Mouse (Mus musculus) hindbrain, embryonic 15.5 days (tissue): ENCODE results near the gene Olfr460. TPM values are rescaled to one million over a fixed set of nuclear protein-coding genes. Genes with fewer than 3 reads are reported as not detected.
A peak's percentile ranks its signal among the peaks of the same experiment; 100 is the strongest.

ENCODE experiments used
- ATAC-seq: fragments of 200-750 bp; cut with Nextera tagmentation; 2 replicates; pipeline ENCODE4 v1.8.0; 2017; ENCODE audit warnings: low read depth, moderate number of reproducible peaks, moderate TSS enrichment; ENCODE audit not compliant: low FRiP score
- H3K27ac ChIP-seq: fragments of 300-500 bp; sonication (generic); replicated peaks from 2 replicates; pipeline ENCODE4 v1.5.1; 2015; ENCODE audit warnings: mild to moderate bottlenecking, inconsistent platforms
- H3K27me3 ChIP-seq: fragments of 300-500 bp; sonication (generic); 2 replicates; pipeline ENCODE4 v1.6.1; 2015; ENCODE audit warnings: control low read depth, inconsistent platforms
- H3K36me3 ChIP-seq: fragments of 300-500 bp; sonication (generic); 2 replicates; pipeline ENCODE4 v1.6.1; 2015; ENCODE audit warnings: control low read depth, inconsistent platforms
- H3K4me1 ChIP-seq: fragments of 300-500 bp; sonication (generic); replicated peaks from 2 replicates; pipeline ENCODE4 v1.6.1; 2015; ENCODE audit warnings: control low read depth, inconsistent platforms
- H3K4me2 ChIP-seq: fragments of 300-500 bp; sonication (generic); 2 replicates; pipeline ENCODE4 v1.6.1; 2015; ENCODE audit warnings: moderate library complexity, mild to moderate bottlenecking, inconsistent platforms
- H3K4me3 ChIP-seq: fragments of 300-500 bp; sonication (generic); 2 replicates; pipeline ENCODE4 v1.5.1; 2015; ENCODE audit warnings: mild to moderate bottlenecking, inconsistent platforms
- H3K9ac ChIP-seq: fragments of 300-500 bp; sonication (generic); 2 replicates; pipeline ENCODE4 v1.6.1; 2015; ENCODE audit warnings: inconsistent platforms
- H3K9me3 ChIP-seq: fragments of 300-500 bp; sonication (generic); 2 replicates; pipeline ENCODE4 v1.6.1; 2016; ENCODE audit warnings: control low read depth, inconsistent platforms
- WGBS: fragments of 180-500 bp; shearing (Covaris S2); methylation state at CpG from one replicate; pipeline ENCODE4 v1.1.7; 2015; 5-methylcytosine and 5-hydroxymethylcytosine counted together
- polyA plus RNA-seq: library from polyadenylated mRNA; unstranded; fragments of >200 nt; fragmentation: Nextera tagmentation; extraction: Ambion mirVana; gene quantifications from 2 replicates; pipeline ENCODE4 v1.2.1, GENCODE M21; 2015

Gene Olfr460
- polyA plus RNA-seq, 1 experiment from 2014 or later, result not detected

- H3K9me3 ChIP-seq, result no peaks in the 10 kb centered on the region
- no peak for ATAC-seq
- no peaks in the 10 kb centered on the region for H3K36me3 ChIP-seq
- 87% methylated on average over 4 of the region's 4 CpGs for WGBS
- no peak within 1 kb of the TSS for H3K27ac ChIP-seq
- no peak within 1 kb of the TSS for H3K9ac ChIP-seq
- no peaks in the 10 kb centered on the region for H3K4me1 ChIP-seq
- H3K27me3 ChIP-seq, result no peaks in the 10 kb centered on the region
- H3K4me2 ChIP-seq, result no peak within 1 kb of the TSS
- H3K4me3 ChIP-seq, result no peak within 1 kb of the TSS
These were observed 44.1 kb downstream of the Olfr460 start, which contains the start of gene Tas2r138 for GRCm38 (mm10) chr6:40613260-40613852. Gene Tas2r138, minus strand, starts transcription at chr6:40613310.

- 0 out of 2 replicates have a peak, but pooled peaks have one; percentile 66 for ATAC-seq
- H3K4me3 ChIP-seq, result no peak overlapping the region
- 28% methylated on average over 2 of the region's 2 CpGs for WGBS
These were observed 48.7 kb downstream of the Olfr460 start for GRCm38 (mm10) chr6:40617965-40618364.

More at GRCm38 (mm10) chr6:40617965-40618364, 48.7 kb downstream of the Olfr460 start:
- Histone ChIP-seq H3K9ac (no peak overlapping the region), H3K27me3 (no peaks in the 10 kb centered on the region), H3K27ac (no peak overlapping the region), H3K36me3 (no peaks in the 10 kb centered on the region), H3K4me2 (no peak overlapping the region), H3K4me1 (no peaks in the 10 kb centered on the region), H3K9me3 (no peaks in the 10 kb centered on the region)

Other genes starting within 250 kb of the Olfr460 start
- 57.2 and 57.3 TPM in 2 replicates for gene Agk, start 244.3 kb upstream of the Olfr460 start, polyA plus RNA-seq
- 15.9 and 16.9 TPM in 2 replicates for gene E330009J07Rik, start 133.4 kb upstream of the Olfr460 start, polyA plus RNA-seq
- 0.18 and 0.33 TPM in 2 replicates for gene Wee2, start 130.4 kb upstream of the Olfr460 start, polyA plus RNA-seq
- gene Ssbp1, start 98.1 kb upstream of the Olfr460 start, polyA plus RNA-seq, result 96.6 and 103 TPM in 2 replicates
- gene Tas2r137, start 78.3 kb upstream of the Olfr460 start, polyA plus RNA-seq, result not detected in 2 replicates
- 0.14 TPM in 1 of 2 replicates, not detected in the other for gene Tas2r108, start 76.0 kb upstream of the Olfr460 start, polyA plus RNA-seq
- not detected in 2 replicates for gene Prss37, start 50.0 kb upstream of the Olfr460 start, polyA plus RNA-seq
- 0.10 and 0.21 TPM in 2 replicates for gene Olfr461, start 14.4 kb upstream of the Olfr460 start, polyA plus RNA-seq
- 0.27 and 0.59 TPM in 2 replicates for gene Clec5a, start 16.3 kb downstream of the Olfr460 start, polyA plus RNA-seq
- not detected in 2 replicates for gene Tas2r138, start 43.8 kb downstream of the Olfr460 start, polyA plus RNA-seq
- 0.13 and 0.16 TPM in 2 replicates for gene Mgam, start 59.3 kb downstream of the Olfr460 start, polyA plus RNA-seq